Mouse (Mus musculus): ENCODE results near the gene Il1b.

Gene Il1b

GRCm38 (mm10) chr2:129368795-129369194 lies 2.1 kb downstream of the Il1b start:
- peak in 1 of 2 experiments; percentile 10 for DNase-seq (ENCODE audit: low spot score in 2 of 2)

- no peak for DNase-seq (ENCODE audit: low spot score in 2 of 2)
These were observed 2.8 kb downstream of the Il1b start for GRCm38 (mm10) chr2:129368106-129368505.

- DNase-seq (ENCODE audit: low spot score in 2 of 2) = no peak
These were observed 3.7 kb downstream of the Il1b start for GRCm38 (mm10) chr2:129367246-129367645.

- DNase-seq (ENCODE audit: low spot score in 2 of 2) = no peak
These were observed 9.9 kb downstream of the Il1b start for GRCm38 (mm10) chr2:129360975-129361560.

GRCm38 (mm10) chr2:129360197-129360596 lies 10.7 kb downstream of the Il1b start:
- no peak for DNase-seq (ENCODE audit: low spot score in 2 of 2)

- DNase-seq (ENCODE audit: low spot score in 2 of 2) = no peak
These were observed 32.8 kb downstream of the Il1b start for GRCm38 (mm10) chr2:129338138-129338621.

GRCm38 (mm10) chr2:129333471-129333870 lies 37.5 kb downstream of the Il1b start:
- DNase-seq (ENCODE audit: low spot score in 2 of 2) = no peak

- no peak for DNase-seq (ENCODE audit: low spot score in 2 of 2)
These were observed 40.4 kb downstream of the Il1b start for GRCm38 (mm10) chr2:129330540-129330939.

GRCm38 (mm10) chr2:129330024-129330423 lies 40.9 kb downstream of the Il1b start:
- DNase-seq (ENCODE audit: low spot score in 2 of 2) = no peak

GRCm38 (mm10) chr2:129328238-129328637 lies 42.7 kb downstream of the Il1b start:
- no peak for DNase-seq (ENCODE audit: low spot score in 2 of 2)

GRCm38 (mm10) chr2:129324216-129324615 lies 46.7 kb downstream of the Il1b start:
- DNase-seq (ENCODE audit: low spot score in 2 of 2) = no peak

GRCm38 (mm10) chr2:129322117-129322635 lies 48.8 kb downstream of the Il1b start:
- no peak for DNase-seq (ENCODE audit: low spot score in 2 of 2)

- DNase-seq (ENCODE audit: low spot score in 2 of 2) = no peak
These were observed 50.8 kb downstream of the Il1b start for GRCm38 (mm10) chr2:129320033-129320605.

- DNase-seq (ENCODE audit: low spot score in 2 of 2) = no peak
These were observed 55.1 kb downstream of the Il1b start for GRCm38 (mm10) chr2:129315831-129316230.

- DNase-seq (ENCODE audit: low spot score in 2 of 2) = no peak
These were observed 56.1 kb downstream of the Il1b start for GRCm38 (mm10) chr2:129314880-129315279.

Data from cerebellum, postnatal 4 days (tissue).